Mouse (Mus musculus): ENCODE results near the gene Cnnm3. TPM values are rescaled to one million over a fixed set of nuclear protein-coding genes. Genes with fewer than 3 reads are reported as not detected.

Cnnm3 gene
- polyA plus RNA-seq, 3 experiments from 2014 or later, result 3.1 to 9.2 (median 6.7) TPM

Other genes with a start within 250 kb of the Cnnm3 start
- gene Neurl3, start 237.2 kb upstream of the Cnnm3 start, polyA plus RNA-seq (2017; shearing (Covaris generic)), result 100 to 1,000 TPM in 1 of 3 experiments, 10 to 100 TPM in 2; 23.0 to 132 (median 83.6) TPM
- 10 to 100 TPM; 75.9 to 89.1 (median 88.6) TPM for gene Arid5a, start 204.1 kb upstream of the Cnnm3 start, polyA plus RNA-seq (2017; shearing (Covaris generic))
- 10 to 100 TPM; 45.7 to 65.2 (median 47.4) TPM for gene Kansl3, start 142.7 kb upstream of the Cnnm3 start, polyA plus RNA-seq (2017; shearing (Covaris generic))
- gene Fer1l5, start 139.6 kb upstream of the Cnnm3 start, polyA plus RNA-seq (2017; shearing (Covaris generic)), result under 1 TPM; 0.20 to 0.55 (median 0.39) TPM
- 10 to 100 TPM in 2 of 3 experiments, 1 to 10 TPM in 1; 7.9 to 12.0 (median 11.4) TPM for gene Lman2l, start 66.6 kb upstream of the Cnnm3 start, polyA plus RNA-seq (2017; shearing (Covaris generic))
- gene Cnnm4, start 40.2 kb upstream of the Cnnm3 start, polyA plus RNA-seq (2017; shearing (Covaris generic)), result 10 to 100 TPM; 11.5 to 13.9 (median 12.1) TPM
- gene Ankrd23, start 25.0 kb downstream of the Cnnm3 start, polyA plus RNA-seq (2017; shearing (Covaris generic)), result 10 to 100 TPM; 35.1 to 58.4 (median 36.4) TPM
- 1 to 10 TPM in 1 of 3 experiments, not detected in 2; 2.4 TPM for gene Gm42417, start 27.6 kb downstream of the Cnnm3 start, polyA plus RNA-seq (2017; shearing (Covaris generic))
- 10 to 100 TPM; 17.5 to 24.1 (median 23.2) TPM for gene Ankrd39, start 35.6 kb downstream of the Cnnm3 start, polyA plus RNA-seq (2017; shearing (Covaris generic))
- under 1 TPM in 1 of 3 experiments, not detected in 2; 0.33 TPM for gene Sema4c, start 46.5 kb downstream of the Cnnm3 start, polyA plus RNA-seq (2017; shearing (Covaris generic))
- under 1 TPM in 1 of 3 experiments, not detected in 2; 0.40 TPM for gene Fam178b, start 171.3 kb downstream of the Cnnm3 start, polyA plus RNA-seq (2017; shearing (Covaris generic))
- 100 to 1,000 TPM; 273 to 480 (median 293) TPM for gene Cox5b, start 179.6 kb downstream of the Cnnm3 start, polyA plus RNA-seq (2017; shearing (Covaris generic))
- gene 4933424G06Rik, start 198.3 kb downstream of the Cnnm3 start, polyA plus RNA-seq (2017; shearing (Covaris generic)), result not detected
- 10 to 100 TPM; 37.4 to 47.1 (median 41.0) TPM for gene Actr1b, start 202.6 kb downstream of the Cnnm3 start, polyA plus RNA-seq (2017; shearing (Covaris generic))
- gene Zap70, start 249.9 kb downstream of the Cnnm3 start, polyA plus RNA-seq (2017; shearing (Covaris generic)), result 100 to 1,000 TPM; 241 to 287 (median 257) TPM

Data from inflammation-experienced regulatory T-cells, adult 6 months (primary cell).